Mouse (Mus musculus): Measurements from ENCODE around the gene Auts2. TPM values are rescaled to one million over a fixed set of nuclear protein-coding genes. Genes with fewer than 3 reads are reported as not detected.

Gene Auts2
- polyA plus RNA-seq, 1 experiment, result 39.0 TPM

- Histone ChIP-seq H3K27ac (ENCODE audit: insufficient read depth, low read length) (no peak overlapping the region), H3K4me1 (ENCODE audit: control insufficient read depth, insufficient read depth, low read length) (no peaks in the 10 kb centered on the region), H3K27me3 (ENCODE audit: control insufficient read depth, insufficient read depth, low read length) (no peaks in the 10 kb centered on the region), H3K4me3 (replicated peaks; ENCODE audit: insufficient read depth, low read depth, low read length) (no peak overlapping the region)
- TF ChIP-seq POLR2A (IDR thresholded peaks at IDR 0.05; ENCODE audit: borderline replicate concordance, insufficient read depth, low read length), result no peak
- TF ChIP-seq CTCF (IDR thresholded peaks at IDR 0.05; ENCODE audit: borderline replicate concordance, insufficient read depth, low read depth, low read length), result no peak
- no peak for DNase-seq
- WGBS, result 85% methylated on average over 7 of the region's 7 CpGs
Measured at GRCm38 (mm10) chr5:131449181-131449868, 1093.8 kb downstream of the Auts2 start.

DNA sequence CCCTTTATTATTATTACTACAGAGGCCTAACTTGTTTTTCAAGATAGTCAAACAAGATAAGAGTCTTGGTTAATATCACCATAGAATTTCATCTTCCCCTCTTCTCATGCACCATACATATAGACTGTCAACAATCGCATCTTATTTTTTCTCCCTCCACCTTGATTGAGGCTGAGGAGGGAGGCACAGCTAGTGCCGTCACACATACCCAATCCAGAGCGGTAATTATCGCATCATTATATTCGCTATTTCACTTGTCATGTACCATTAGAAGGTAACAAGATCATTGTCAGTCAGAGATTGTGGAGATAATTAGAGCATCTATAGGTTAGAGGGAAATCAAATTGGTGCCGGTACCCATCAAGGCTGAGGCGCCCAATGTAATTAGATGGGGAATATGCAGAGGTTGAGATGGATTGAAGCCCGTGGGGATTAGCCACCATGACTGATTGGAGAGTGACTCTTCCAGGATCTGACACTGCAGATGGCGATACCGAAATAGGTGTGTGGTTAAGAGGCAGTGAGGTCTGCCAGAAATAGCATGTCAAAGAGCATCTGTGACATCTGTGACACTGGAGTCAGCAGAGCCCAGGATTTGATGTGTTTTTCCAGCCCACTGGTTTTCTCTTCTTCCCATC is 1107.8 kb downstream of the Auts2 start:
- no peak overlapping the region for H3K4me3 ChIP-seq (replicated peaks; ENCODE audit: insufficient read depth, low read depth, low read length)
- no peaks in the 10 kb centered on the region for H3K27me3 ChIP-seq (ENCODE audit: control insufficient read depth, insufficient read depth, low read length)
- H3K4me1 ChIP-seq (ENCODE audit: control insufficient read depth, insufficient read depth, low read length), result peaks cover 3% of the 10 kb centered on the region; the same call in 1 of the 2 replicates
- H3K27ac ChIP-seq (ENCODE audit: insufficient read depth, low read length), result no peak overlapping the region
- 67% methylated on average over 10 of the region's 10 CpGs for WGBS
- no peak for TF ChIP-seq POLR2A (IDR thresholded peaks at IDR 0.05; ENCODE audit: borderline replicate concordance, insufficient read depth, low read length)
- no peak for TF ChIP-seq CTCF (IDR thresholded peaks at IDR 0.05; ENCODE audit: borderline replicate concordance, insufficient read depth, low read depth, low read length)
- DNase-seq, result no peak

GRCm38 (mm10) chr5:131433291-131433690 is 1109.9 kb downstream of the Auts2 start:
- DNase-seq, result no peak
- TF ChIP-seq CTCF (IDR thresholded peaks at IDR 0.05; ENCODE audit: borderline replicate concordance, insufficient read depth, low read depth, low read length) (no peak), POLR2A (IDR thresholded peaks at IDR 0.05; ENCODE audit: borderline replicate concordance, insufficient read depth, low read length) (no peak)
- Histone ChIP-seq H3K4me3 (replicated peaks; ENCODE audit: insufficient read depth, low read depth, low read length) (no peak overlapping the region), H3K27me3 (ENCODE audit: control insufficient read depth, insufficient read depth, low read length) (no peaks in the 10 kb centered on the region), H3K4me1 (ENCODE audit: control insufficient read depth, insufficient read depth, low read length) (peaks cover 3% of the 10 kb centered on the region; the same call in 1 of the 2 replicates), H3K27ac (ENCODE audit: insufficient read depth, low read length) (no peak overlapping the region)
- WGBS, result 83% methylated on average over 4 of the region's 4 CpGs

GRCm38 (mm10) chr5:131431896-131432295 is 1111.2 kb downstream of the Auts2 start:
- 90% methylated on average over 7 of the region's 7 CpGs for WGBS
- DNase-seq, result no peak
- Histone ChIP-seq H3K4me3 (replicated peaks; ENCODE audit: insufficient read depth, low read depth, low read length) (no peak overlapping the region), H3K27me3 (ENCODE audit: control insufficient read depth, insufficient read depth, low read length) (no peaks in the 10 kb centered on the region), H3K27ac (ENCODE audit: insufficient read depth, low read length) (no peak overlapping the region), H3K4me1 (ENCODE audit: control insufficient read depth, insufficient read depth, low read length) (peaks cover 3% of the 10 kb centered on the region; the same call in 1 of the 2 replicates)
- TF ChIP-seq POLR2A (IDR thresholded peaks at IDR 0.05; ENCODE audit: borderline replicate concordance, insufficient read depth, low read length), result no peak
- no peak for TF ChIP-seq CTCF (IDR thresholded peaks at IDR 0.05; ENCODE audit: borderline replicate concordance, insufficient read depth, low read depth, low read length)

DNA sequence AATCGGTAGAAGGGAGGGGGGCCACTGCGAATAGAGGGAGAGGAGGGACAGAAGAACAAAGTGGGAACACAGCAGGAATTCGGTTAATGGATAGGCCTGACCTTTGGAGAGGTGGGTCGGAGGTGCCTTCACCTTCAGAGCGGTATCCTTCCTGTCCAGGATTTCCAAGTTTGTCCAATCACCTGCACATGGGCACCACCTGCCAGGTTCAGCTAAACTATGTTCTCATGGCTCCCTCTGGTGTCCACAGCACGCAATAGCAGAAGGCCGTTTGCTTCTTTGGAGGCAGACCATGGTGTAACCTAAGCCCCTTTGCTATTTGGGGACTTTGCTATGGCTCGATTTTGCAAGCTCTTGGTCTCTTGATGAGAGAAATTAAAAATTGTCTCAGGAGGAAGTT is 1113.0 kb downstream of the Auts2 start:
- Histone ChIP-seq H3K27ac (ENCODE audit: insufficient read depth, low read length) (no peak overlapping the region), H3K27me3 (ENCODE audit: control insufficient read depth, insufficient read depth, low read length) (no peaks in the 10 kb centered on the region), H3K4me3 (replicated peaks; ENCODE audit: insufficient read depth, low read depth, low read length) (no peak overlapping the region), H3K4me1 (ENCODE audit: control insufficient read depth, insufficient read depth, low read length) (no peaks in the 10 kb centered on the region)
- peak; percentile 77 to 86 for DNase-seq
- 21% methylated on average over 8 of the region's 8 CpGs for WGBS
- TF ChIP-seq CTCF (IDR thresholded peaks at IDR 0.05; ENCODE audit: borderline replicate concordance, insufficient read depth, low read depth, low read length), result peak; percentile 99
- no peak for TF ChIP-seq POLR2A (IDR thresholded peaks at IDR 0.05; ENCODE audit: borderline replicate concordance, insufficient read depth, low read length)

- no peak overlapping the region for H3K4me3 ChIP-seq (replicated peaks; ENCODE audit: insufficient read depth, low read depth, low read length)
- DNase-seq, result peak in 1 of 2 experiments; percentile 20
- no peaks in the 10 kb centered on the region for H3K4me1 ChIP-seq (ENCODE audit: control insufficient read depth, insufficient read depth, low read length)
- no peak overlapping the region for H3K27ac ChIP-seq (ENCODE audit: insufficient read depth, low read length)
- 59% methylated on average over 6 of the region's 6 CpGs for WGBS
- peak; percentile 40; the same call in 1 of the 2 replicates for TF ChIP-seq CTCF (IDR thresholded peaks at IDR 0.05; ENCODE audit: borderline replicate concordance, insufficient read depth, low read depth, low read length)
- no peak for TF ChIP-seq POLR2A (IDR thresholded peaks at IDR 0.05; ENCODE audit: borderline replicate concordance, insufficient read depth, low read length)
- H3K27me3 ChIP-seq (ENCODE audit: control insufficient read depth, insufficient read depth, low read length), result no peaks in the 10 kb centered on the region
Measured at GRCm38 (mm10) chr5:131429563-131429962, 1113.6 kb downstream of the Auts2 start.

DNA sequence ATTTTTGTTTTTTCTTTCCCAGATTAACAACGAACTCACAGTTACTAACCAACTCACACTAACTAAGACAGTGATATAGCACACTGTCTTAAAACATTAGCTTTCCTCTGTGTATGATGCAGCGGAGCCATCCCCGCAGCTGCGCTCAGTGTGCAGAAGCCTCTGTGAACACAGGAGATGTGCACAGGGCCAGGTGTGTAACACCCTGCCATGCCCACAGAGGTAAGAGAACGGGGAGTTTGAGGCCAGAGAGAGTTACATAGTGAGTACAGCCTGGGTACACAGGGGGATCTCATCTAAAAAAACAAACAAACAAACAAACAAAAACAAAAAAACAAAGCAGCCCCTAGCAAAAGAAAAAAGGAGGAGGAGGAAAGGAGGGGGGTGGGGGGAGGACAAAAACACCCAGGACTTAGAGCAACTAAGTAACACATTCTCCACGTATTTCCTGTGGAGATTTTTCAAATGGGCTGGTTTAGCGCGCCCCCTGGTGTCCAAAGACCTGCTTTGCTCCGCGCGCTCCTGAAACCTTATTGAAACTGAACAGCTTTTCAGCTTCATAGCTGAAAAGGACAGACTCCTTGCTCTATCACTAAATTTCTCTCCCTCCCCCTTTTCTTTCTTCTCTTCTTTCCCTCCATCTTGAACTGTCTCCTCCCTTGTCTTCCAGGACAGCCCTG is 1115.3 kb downstream of the Auts2 start:
- WGBS, result 38% methylated on average over 11 of the region's 11 CpGs
- peak; percentile 68 to 83 for DNase-seq
- Histone ChIP-seq H3K27me3 (ENCODE audit: control insufficient read depth, insufficient read depth, low read length) (no peaks in the 10 kb centered on the region), H3K27ac (ENCODE audit: insufficient read depth, low read length) (no peak overlapping the region), H3K4me1 (ENCODE audit: control insufficient read depth, insufficient read depth, low read length) (no peaks in the 10 kb centered on the region), H3K4me3 (replicated peaks; ENCODE audit: insufficient read depth, low read depth, low read length) (no peak overlapping the region)
- TF ChIP-seq POLR2A (IDR thresholded peaks at IDR 0.05; ENCODE audit: borderline replicate concordance, insufficient read depth, low read length) (no peak), CTCF (IDR thresholded peaks at IDR 0.05; ENCODE audit: borderline replicate concordance, insufficient read depth, low read depth, low read length) (peak; percentile 84)

Data from cerebellum, adult 2 months (tissue).